Mouse (Mus musculus) kidney, adult 2 months (tissue): Measurements from ENCODE around the gene Blmh. TPM values are rescaled to one million over a fixed set of nuclear protein-coding genes. Genes with fewer than 3 reads are reported as not detected.

Experiments used
- DNase-seq: peaks from one replicate; pipeline ENCODE4 v3.0.0; 2021
- H3K27ac ChIP-seq: fragments of 200-500 bp; 2 replicates; pipeline ENCODE4 v1.5.1; 2012; ENCODE audit warnings: low read depth, low read length, control low read depth, inconsistent platforms; ENCODE audit not compliant: insufficient read depth
- H3K27me3 ChIP-seq: fragments of 200-500 bp; replicated peaks from 2 replicates; pipeline ENCODE4 v1.6.1; 2012; ENCODE audit warnings: mild to moderate bottlenecking, moderate library complexity, low read length, inconsistent platforms; ENCODE audit not compliant: control insufficient read depth, insufficient read depth
- H3K36me3 ChIP-seq: fragments of 200-500 bp; 2 replicates; pipeline ENCODE4 v1.6.1; 2012; ENCODE audit warnings: mild to moderate bottlenecking, moderate library complexity, low read length, inconsistent platforms; ENCODE audit not compliant: control insufficient read depth, insufficient read depth
- H3K4me1 ChIP-seq: fragments of 200-500 bp; 2 replicates; pipeline ENCODE4 v1.6.1; 2011; ENCODE audit warnings: low read length; ENCODE audit not compliant: control insufficient read depth, insufficient read depth
- H3K4me3 ChIP-seq: fragments of 200-500 bp; 2 replicates; pipeline ENCODE4 v1.5.1; 2011; ENCODE audit warnings: mild to moderate bottlenecking, low read depth, low read length, control low read depth; ENCODE audit not compliant: insufficient read depth
- CTCF ChIP-seq: fragments of 200-500 bp; conservative IDR thresholded peaks from 2 replicates; pipeline ENCODE4 v1.5.1; 2011; ENCODE audit warnings: low read depth, mild to moderate bottlenecking, control low read depth, low read length, moderate library complexity, mixed read lengths; ENCODE audit not compliant: insufficient read depth, insufficient read length
- POLR2A ChIP-seq: fragments of 200-500 bp; IDR thresholded peaks from one replicate; pipeline ENCODE4 v1.6.1; 2011; ENCODE audit warnings: low read depth, low read length, control low read depth
- WGBS: fragments of 180-500 bp; shearing (Covaris S2); methylation state at CpG from one replicate; pipeline ENCODE4 v1.1.7; 2018; 5-methylcytosine and 5-hydroxymethylcytosine counted together
- polyA plus RNA-seq: library from polyadenylated mRNA; depleted of rRNA; stranded (reverse); fragments of >200 nt; gene quantifications from 2 replicates; pipeline ENCODE4 v1.2.3, GENCODE M21; 2012

Gene Blmh
- polyA plus RNA-seq, 1 experiment = 27.8 TPM

- Histone ChIP-seq H3K27me3 (no peaks in the 10 kb centered on the region), H3K4me1 (no peaks in the 10 kb centered on the region), H3K27ac (no peak overlapping the region), H3K36me3 (no peaks in the 10 kb centered on the region; the same call in 1 of the 2 replicates), H3K4me3 (no peak overlapping the region)
- DNase-seq = no peak
- TF ChIP-seq CTCF (no peak), POLR2A (no peak)
Measured at GRCm38 (mm10) chr11:76984173-76984572, 59.6 kb downstream of the Blmh start.

- Histone ChIP-seq H3K27me3 (no peaks in the 10 kb centered on the region), H3K4me1 (no peaks in the 10 kb centered on the region), H3K4me3 (no peak overlapping the region), H3K27ac (no peak overlapping the region), H3K36me3 (no peaks in the 10 kb centered on the region)
- WGBS = 76% methylated on average over 5 of the region's 5 CpGs
- TF ChIP-seq POLR2A = no peak
- TF ChIP-seq CTCF = no peak
- DNase-seq = no peak
Measured at GRCm38 (mm10) chr11:76990839-76991238, 66.2 kb downstream of the Blmh start.

DNA sequence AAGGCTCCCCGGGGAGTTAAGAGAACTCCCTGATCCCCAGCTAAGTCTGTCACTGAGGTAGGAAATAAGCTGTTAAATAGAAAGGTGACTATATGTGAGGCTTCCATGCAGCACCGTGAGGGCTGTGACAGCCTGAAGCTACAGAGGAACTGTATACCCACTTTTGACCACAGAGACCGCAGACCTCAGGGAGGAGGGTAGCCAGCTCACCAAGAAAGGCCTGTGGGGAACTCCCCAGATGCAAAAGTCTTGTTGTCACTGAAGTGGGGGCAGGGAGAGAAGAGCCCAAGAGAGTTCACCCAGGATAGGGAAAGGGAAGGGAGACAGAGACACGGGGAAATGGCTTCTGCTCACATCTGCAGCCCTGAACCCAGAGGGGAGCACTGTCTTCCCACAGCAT, 68.3 kb downstream of the Blmh start:
- no peak for TF ChIP-seq CTCF
- TF ChIP-seq POLR2A = no peak
- no peaks in the 10 kb centered on the region for H3K27me3 ChIP-seq
- peak; percentile 14 for DNase-seq
- H3K4me1 ChIP-seq = no peaks in the 10 kb centered on the region
- H3K4me3 ChIP-seq = no peak overlapping the region
- no peak overlapping the region for H3K27ac ChIP-seq
- WGBS = 54% methylated on average over 4 of the region's 4 CpGs
- H3K36me3 ChIP-seq = no peaks in the 10 kb centered on the region

- H3K4me1 ChIP-seq = 0 out of 2 replicates have a peak, but pooled peaks cover 3% of the 10 kb centered on the region
- DNase-seq = peak; percentile 20
- TF ChIP-seq POLR2A (no peak), CTCF (no peak)
- H3K36me3 ChIP-seq = no peaks in the 10 kb centered on the region
- peaks cover 2% of the 10 kb centered on the region; the same call in 1 of the 2 replicates for H3K27me3 ChIP-seq
- H3K4me3 ChIP-seq = 0 out of 2 replicates have a peak overlapping the region, but pooled peaks have one; percentile 7
- WGBS = 51% methylated on average over 20 of the region's 20 CpGs
- peak overlapping the region; percentile 62 for H3K27ac ChIP-seq
Measured at GRCm38 (mm10) chr11:76995966-76996672, 71.5 kb downstream of the Blmh start.

DNA sequence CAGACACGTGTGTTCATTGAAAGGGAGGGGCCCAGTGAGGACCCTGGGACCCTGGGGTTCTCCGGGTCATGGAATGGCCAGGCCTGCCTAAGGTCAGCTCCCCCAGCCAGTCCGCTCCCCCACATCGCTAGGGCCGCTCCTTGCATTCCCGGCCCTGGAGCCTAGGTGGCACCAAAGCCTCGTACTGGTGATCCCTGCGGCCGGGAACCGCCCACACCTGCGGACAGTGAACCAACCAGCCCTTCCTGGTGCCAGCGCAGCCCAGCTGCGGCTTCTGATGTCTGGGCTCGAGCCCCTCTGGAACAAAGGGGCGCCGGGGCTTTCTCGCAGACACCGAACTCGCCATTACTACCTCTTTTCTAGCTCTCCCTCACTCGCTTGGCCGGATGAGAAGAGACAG, 72.7 kb downstream of the Blmh start:
- WGBS = 2% methylated on average over 21 of the region's 21 CpGs

DNA sequence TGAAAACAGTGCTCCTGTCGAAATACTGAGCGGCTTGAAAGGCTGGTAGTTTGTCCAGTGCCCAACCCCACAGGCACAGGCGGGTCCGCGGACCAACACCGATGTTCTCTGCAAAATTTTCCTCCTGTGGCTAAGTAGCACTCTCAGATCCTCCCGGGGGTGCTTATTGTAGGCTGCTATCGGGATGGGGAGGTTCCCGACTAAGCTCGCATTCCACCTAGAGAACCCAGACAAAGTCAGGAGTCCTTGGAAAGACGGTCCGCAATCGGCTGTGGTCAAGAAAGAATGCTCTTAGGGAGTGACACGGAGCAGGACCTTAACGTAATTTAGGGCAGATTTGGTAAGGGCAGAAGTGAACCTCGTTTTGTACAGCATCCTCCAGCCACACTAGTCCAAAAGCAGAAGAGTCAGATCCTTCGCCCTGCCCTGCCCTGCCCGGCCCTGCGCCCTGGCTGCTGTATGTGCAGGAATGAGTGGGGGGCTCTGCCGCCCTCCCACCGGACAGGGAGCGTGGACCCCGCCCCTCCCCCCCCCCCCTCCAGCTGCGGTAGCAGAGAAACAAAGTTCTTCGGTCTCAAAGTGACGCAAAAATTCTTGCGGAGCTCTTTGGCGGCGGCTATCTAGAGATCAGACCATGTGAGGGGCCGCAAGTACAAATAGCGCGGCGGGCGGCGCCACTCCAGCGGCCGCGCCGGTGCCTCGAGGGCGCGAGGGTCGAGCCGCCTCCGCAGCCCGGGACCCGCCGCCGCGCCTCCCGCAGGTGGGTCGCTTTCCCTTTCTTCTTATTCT, 73.5 kb downstream of the Blmh start, which contains the start of gene Slc6a4:
TSS of gene Slc6a4 (plus strand) at position 688 of the 789 bp plus-strand sequence.
- H3K27ac ChIP-seq = no peak within 1 kb of the TSS
- DNase-seq = no peak
- H3K27me3 ChIP-seq = peaks cover 2% of the 10 kb centered on the region; the same call in 1 of the 2 replicates
- H3K36me3 ChIP-seq = no peaks in the 10 kb centered on the region
- H3K4me3 ChIP-seq = peak within 1 kb of the TSS; percentile 47
- WGBS = under 1% methylated on average over 52 of the region's 52 CpGs
- 0 out of 2 replicates have a peak, but pooled peaks cover 3% of the 10 kb centered on the region for H3K4me1 ChIP-seq
- TF ChIP-seq POLR2A = no peak
- TF ChIP-seq CTCF = no peak

More for the DNA sequence above, 72.7 kb downstream of the Blmh start:
- Histone ChIP-seq H3K27ac (no peak overlapping the region), H3K36me3 (no peaks in the 10 kb centered on the region), H3K4me1 (0 out of 2 replicates have a peak, but pooled peaks cover 3% of the 10 kb centered on the region), H3K4me3 (peak overlapping the region; percentile 47), H3K27me3 (peaks cover 2% of the 10 kb centered on the region; the same call in 1 of the 2 replicates)
- DNase-seq = peak; percentile 83
- TF ChIP-seq CTCF = peak; percentile 93
- TF ChIP-seq POLR2A = no peak
